Mouse (Mus musculus) midbrain, embryonic 11.5 days (tissue): ENCODE results near the gene Peli1. TPM values are rescaled to one million over a fixed set of nuclear protein-coding genes. Genes with fewer than 3 reads are reported as not detected.

Source experiments
- ATAC-seq: fragments of 200-750 bp; cut with Nextera tagmentation; 2 replicates; pipeline ENCODE4 v1.8.0; 2017; ENCODE audit warnings: moderate TSS enrichment, moderate library complexity; ENCODE audit not compliant: low FRiP score
- DNase-seq: peaks from one replicate; pipeline ENCODE4 v3.0.0; 2015; ENCODE audit warnings: low spot score; ENCODE audit errors: missing footprints
- H3K27ac ChIP-seq: fragments of 300-500 bp; sonication (generic); 2 replicates; pipeline ENCODE4 v1.5.1; 2014; ENCODE audit warnings: low read depth, low read length
- H3K27me3 ChIP-seq: fragments of 300-500 bp; sonication (generic); 2 replicates; pipeline ENCODE4 v1.6.1; 2014; ENCODE audit warnings: mild to moderate bottlenecking, low read length, moderate library complexity, mixed read lengths; ENCODE audit not compliant: control insufficient read depth, insufficient read depth
- H3K36me3 ChIP-seq: fragments of 300-500 bp; sonication (generic); 2 replicates; pipeline ENCODE4 v1.6.1; 2014; ENCODE audit warnings: mild to moderate bottlenecking, low read length, moderate library complexity, mixed read lengths; ENCODE audit not compliant: control insufficient read depth, insufficient read depth
- H3K4me1 ChIP-seq: fragments of 300-500 bp; sonication (generic); 2 replicates; pipeline ENCODE4 v1.6.1; 2014; ENCODE audit warnings: low read length; ENCODE audit not compliant: control insufficient read depth, insufficient read depth
- H3K4me2 ChIP-seq: fragments of 300-500 bp; sonication (generic); 2 replicates; pipeline ENCODE4 v1.6.1; 2014; ENCODE audit warnings: mild to moderate bottlenecking, moderate library complexity
- H3K4me3 ChIP-seq: fragments of 300-500 bp; sonication (generic); 2 replicates; pipeline ENCODE4 v1.5.1; 2014; ENCODE audit warnings: low read depth, low read length
- H3K9ac ChIP-seq: fragments of 300-500 bp; sonication (generic); 2 replicates; pipeline ENCODE4 v1.6.1; 2014; ENCODE audit warnings: low read length
- H3K9me3 ChIP-seq: fragments of 300-500 bp; sonication (generic); 2 replicates; pipeline ENCODE4 v1.6.1; 2016; ENCODE audit warnings: low read length; ENCODE audit not compliant: control insufficient read depth
- WGBS: fragments of 180-500 bp; shearing (Covaris S2); extraction: QIAGEN DNeasy Blood & Tissue Kit; methylation state at CpG from one replicate; pipeline ENCODE4 v1.1.7; 2014; 5-methylcytosine and 5-hydroxymethylcytosine counted together
- polyA plus RNA-seq: library from polyadenylated mRNA; unstranded; fragments of >200 nt; fragmentation: Nextera tagmentation; extraction: Ambion mirVana; gene quantifications from 2 replicates; pipeline ENCODE4 v1.2.1, GENCODE M21; 2014

The Peli1 gene
- polyA plus RNA-seq, 1 experiment from 2014 or later, result 108 TPM

GRCm38 (mm10) chr11:21088356-21088755 lies 2.7 kb upstream of the Peli1 start:
- no peak overlapping the region for H3K4me2 ChIP-seq
- WGBS, result 55% methylated on average over 2 of the region's 2 CpGs
- H3K4me1 ChIP-seq, result peaks cover 3% of the 10 kb centered on the region; the same call in 1 of the 2 replicates
- no peaks in the 10 kb centered on the region for H3K9me3 ChIP-seq
- no peak for ATAC-seq
- no peaks in the 10 kb centered on the region for H3K27me3 ChIP-seq
- peak; percentile 72 for DNase-seq
- no peak overlapping the region for H3K27ac ChIP-seq
- H3K4me3 ChIP-seq, result no peak overlapping the region
- H3K9ac ChIP-seq, result no peak overlapping the region
- H3K36me3 ChIP-seq, result no peaks in the 10 kb centered on the region

- WGBS, result 72% methylated on average over 4 of the region's 4 CpGs
- DNase-seq (peak; percentile 64), ATAC-seq (no peak)
- Histone ChIP-seq H3K9ac (no peak overlapping the region), H3K4me1 (peaks cover 9% of the 10 kb centered on the region; the same call in 1 of the 2 replicates), H3K36me3 (no peaks in the 10 kb centered on the region), H3K4me3 (no peak overlapping the region), H3K4me2 (no peak overlapping the region), H3K27ac (no peak overlapping the region), H3K27me3 (no peaks in the 10 kb centered on the region), H3K9me3 (no peaks in the 10 kb centered on the region)
These were observed 1.5 kb upstream of the Peli1 start for GRCm38 (mm10) chr11:21089571-21089970.

GRCm38 (mm10) chr11:21091428-21092405 lies 626 bp downstream of the Peli1 start:
- DNase-seq (peak; percentile 95), ATAC-seq (peak; percentile 73)
- Histone ChIP-seq H3K9me3 (no peaks in the 10 kb centered on the region), H3K9ac (peak overlapping the region; percentile 100), H3K27ac (peak overlapping the region; percentile 99), H3K27me3 (no peaks in the 10 kb centered on the region), H3K4me3 (peak overlapping the region; percentile 97), H3K4me2 (peak overlapping the region; percentile 69), H3K36me3 (0 out of 2 replicates have a peak, but pooled peaks cover 2% of the 10 kb centered on the region), H3K4me1 (peaks cover 9% of the 10 kb centered on the region; the same call in 1 of the 2 replicates)
- under 1% methylated on average over 84 of the region's 99 CpGs for WGBS

GRCm38 (mm10) chr11:21092621-21093020 lies 1.5 kb downstream of the Peli1 start:
- Histone ChIP-seq H3K27me3 (no peaks in the 10 kb centered on the region), H3K4me1 (peaks cover 9% of the 10 kb centered on the region; the same call in 1 of the 2 replicates), H3K4me2 (peak overlapping the region; percentile 69), H3K4me3 (peak overlapping the region; percentile 97), H3K27ac (no peak overlapping the region), H3K36me3 (peaks cover 2% of the 10 kb centered on the region; the same call in 1 of the 2 replicates), H3K9ac (peak overlapping the region; percentile 100), H3K9me3 (no peaks in the 10 kb centered on the region)
- peak; percentile 92 for DNase-seq
- 13% methylated on average over 7 of the region's 7 CpGs for WGBS
- no peak for ATAC-seq

GRCm38 (mm10) chr11:21093081-21093815 lies 2.2 kb downstream of the Peli1 start:
- no peak overlapping the region for H3K27ac ChIP-seq
- H3K36me3 ChIP-seq, result peaks cover 2% of the 10 kb centered on the region; the same call in 1 of the 2 replicates
- peak overlapping the region; percentile 28 for H3K4me2 ChIP-seq
- no peak overlapping the region for H3K9ac ChIP-seq
- no peak for ATAC-seq
- no peaks in the 10 kb centered on the region for H3K9me3 ChIP-seq
- peak; percentile 85 for DNase-seq
- 50% methylated on average over 3 of the region's 3 CpGs for WGBS
- 0 out of 2 replicates have a peak overlapping the region, but pooled peaks have one; percentile 1 for H3K4me3 ChIP-seq
- H3K27me3 ChIP-seq, result no peaks in the 10 kb centered on the region
- H3K4me1 ChIP-seq, result peaks cover 9% of the 10 kb centered on the region; the same call in 1 of the 2 replicates

- peaks cover 2% of the 10 kb centered on the region; the same call in 1 of the 2 replicates for H3K36me3 ChIP-seq
- no peak overlapping the region for H3K4me3 ChIP-seq
- no peaks in the 10 kb centered on the region for H3K27me3 ChIP-seq
- no peak for ATAC-seq
- WGBS, result 97% methylated on average over 2 of the region's 2 CpGs
- H3K9ac ChIP-seq, result no peak overlapping the region
- no peaks in the 10 kb centered on the region for H3K9me3 ChIP-seq
- H3K4me2 ChIP-seq, result no peak overlapping the region
- no peak overlapping the region for H3K27ac ChIP-seq
- peaks cover 7% of the 10 kb centered on the region; the same call in 1 of the 2 replicates for H3K4me1 ChIP-seq
- DNase-seq, result peak; percentile 87
These were observed 5.5 kb downstream of the Peli1 start for GRCm38 (mm10) chr11:21096590-21096989.

DNA sequence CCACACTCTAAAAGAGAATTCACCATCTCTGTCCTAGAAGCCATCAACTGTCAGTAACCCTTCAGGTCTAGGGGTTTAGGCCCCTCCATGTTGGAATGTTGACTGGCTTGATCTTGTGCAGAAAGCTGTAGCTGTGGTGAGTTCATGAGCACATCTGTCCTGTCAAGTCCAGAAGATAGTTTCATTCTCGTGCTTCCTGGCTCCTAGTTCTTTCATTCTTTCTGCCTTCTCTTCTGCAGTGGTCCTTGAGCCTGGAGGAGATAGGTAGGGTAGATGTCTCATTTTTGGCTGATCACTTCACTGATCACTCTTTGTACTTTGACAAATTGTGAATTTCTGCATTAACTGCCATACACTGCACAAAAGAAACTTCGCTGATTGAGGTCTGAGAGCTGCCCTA lies 7.4 kb downstream of the Peli1 start:
- ATAC-seq, result no peak
- 95% methylated on average over 2 of the region's 2 CpGs for WGBS

GRCm38 (mm10) chr11:21100704-21101103 lies 9.6 kb downstream of the Peli1 start:
- 91% methylated on average over 1 of the region's 1 CpGs for WGBS
- H3K36me3 ChIP-seq, result peaks cover 2% of the 10 kb centered on the region; the same call in 1 of the 2 replicates
- no peak overlapping the region for H3K4me3 ChIP-seq
- DNase-seq (no peak), ATAC-seq (no peak)
- no peak overlapping the region for H3K4me2 ChIP-seq
- no peak overlapping the region for H3K9ac ChIP-seq
- H3K4me1 ChIP-seq, result no peaks in the 10 kb centered on the region
- no peaks in the 10 kb centered on the region for H3K9me3 ChIP-seq
- H3K27me3 ChIP-seq, result no peaks in the 10 kb centered on the region
- no peak overlapping the region for H3K27ac ChIP-seq

More for the DNA sequence above, 7.4 kb downstream of the Peli1 start:
- H3K4me3 ChIP-seq, result no peak overlapping the region
- H3K36me3 ChIP-seq, result peaks cover 2% of the 10 kb centered on the region; the same call in 1 of the 2 replicates
- H3K4me1 ChIP-seq, result peaks cover 5% of the 10 kb centered on the region; the same call in 1 of the 2 replicates
- no peaks in the 10 kb centered on the region for H3K9me3 ChIP-seq
- no peak overlapping the region for H3K9ac ChIP-seq
- no peaks in the 10 kb centered on the region for H3K27me3 ChIP-seq
- H3K27ac ChIP-seq, result no peak overlapping the region
- no peak overlapping the region for H3K4me2 ChIP-seq
- peak; percentile 83 for DNase-seq
